Mouse (Mus musculus) heart, embryonic 14.5 days (tissue): ENCODE measurements around the gene Cradd. TPM values are rescaled to one million over a fixed set of nuclear protein-coding genes. Genes with fewer than 3 reads are reported as not detected.

Experiments
- ATAC-seq: fragments of 200-750 bp; cut with Nextera tagmentation; 2 replicates; pipeline ENCODE4 v1.8.0; 2017; ENCODE audit warnings: low read depth, moderate TSS enrichment; ENCODE audit not compliant: insufficient number of reproducible peaks, insufficient read depth, low FRiP score
- H3K27ac ChIP-seq, 2 experiments: fragments of 200-500 bp in 1 of 2; fragments of 300-500 bp in 1 of 2; sonication (generic) in 1 of 2; replicated peaks in 1 of 2; 2 replicates each; pipeline ENCODE4 v1.5.1; 2012 to 2014; ENCODE audit warnings: low read depth in 2 of 2, low read length in 2 of 2, control low read depth in 1 of 2, mild to moderate bottlenecking in 1 of 2, mixed read lengths in 1 of 2; ENCODE audit not compliant: control insufficient read depth in 1 of 2, insufficient read depth in 1 of 2
- H3K27me3 ChIP-seq: fragments of 300-500 bp; sonication (generic); 2 replicates; pipeline ENCODE4 v1.6.1; 2014; ENCODE audit warnings: mild to moderate bottlenecking, low read length, control low read depth; ENCODE audit not compliant: control insufficient read depth, insufficient read depth
- H3K36me3 ChIP-seq: fragments of 300-500 bp; sonication (generic); 2 replicates; pipeline ENCODE4 v1.6.1; 2014; ENCODE audit warnings: mild to moderate bottlenecking, control low read depth, low read length, mixed read lengths; ENCODE audit not compliant: control insufficient read depth, insufficient read depth
- H3K4me1 ChIP-seq, 2 experiments: fragments of 200-500 bp in 1 of 2; fragments of 300-500 bp in 1 of 2; sonication (generic) in 1 of 2; 2 replicates each; pipeline ENCODE4 v1.6.1; 2012 to 2014; ENCODE audit warnings: low read length in 2 of 2, control low read depth in 1 of 2, mixed read lengths in 1 of 2; ENCODE audit not compliant: control insufficient read depth in 2 of 2, insufficient read depth in 2 of 2
- H3K4me2 ChIP-seq: fragments of 300-500 bp; sonication (generic); 2 replicates; pipeline ENCODE4 v1.6.1; 2014; ENCODE audit warnings: mild to moderate bottlenecking, low read length
- H3K4me3 ChIP-seq, 2 experiments: fragments of 200-500 bp in 1 of 2; fragments of 300-500 bp in 1 of 2; sonication (generic) in 1 of 2; 2 replicates each; pipeline ENCODE4 v1.5.1; 2012 to 2014; ENCODE audit warnings: low read length in 2 of 2, mild to moderate bottlenecking in 2 of 2, control low read depth in 1 of 2, low read depth in 1 of 2, moderate library complexity in 1 of 2; ENCODE audit not compliant: control insufficient read depth in 1 of 2, insufficient read depth in 1 of 2
- H3K9ac ChIP-seq: fragments of 300-500 bp; sonication (generic); 2 replicates; pipeline ENCODE4 v1.6.1; 2014; ENCODE audit warnings: mild to moderate bottlenecking, low read length
- H3K9me3 ChIP-seq: fragments of 300-500 bp; sonication (generic); 2 replicates; pipeline ENCODE4 v1.6.1; 2016; ENCODE audit warnings: low read length, control low read depth; ENCODE audit not compliant: control insufficient read depth
- WGBS: fragments of 180-500 bp; shearing (Covaris S2); extraction: QIAGEN DNeasy Blood & Tissue Kit; methylation state at CpG from one replicate; pipeline ENCODE4 v1.1.7; 2014; 5-methylcytosine and 5-hydroxymethylcytosine counted together
- polyA plus RNA-seq: library from polyadenylated mRNA; unstranded; fragments of >200 nt; fragmentation: Nextera tagmentation; extraction: Ambion mirVana; gene quantifications from 2 replicates; pipeline ENCODE4 v1.2.1, GENCODE M21; 2014

Cradd gene
- polyA plus RNA-seq, 1 experiment from 2014 or later = 12.3 TPM

DNA sequence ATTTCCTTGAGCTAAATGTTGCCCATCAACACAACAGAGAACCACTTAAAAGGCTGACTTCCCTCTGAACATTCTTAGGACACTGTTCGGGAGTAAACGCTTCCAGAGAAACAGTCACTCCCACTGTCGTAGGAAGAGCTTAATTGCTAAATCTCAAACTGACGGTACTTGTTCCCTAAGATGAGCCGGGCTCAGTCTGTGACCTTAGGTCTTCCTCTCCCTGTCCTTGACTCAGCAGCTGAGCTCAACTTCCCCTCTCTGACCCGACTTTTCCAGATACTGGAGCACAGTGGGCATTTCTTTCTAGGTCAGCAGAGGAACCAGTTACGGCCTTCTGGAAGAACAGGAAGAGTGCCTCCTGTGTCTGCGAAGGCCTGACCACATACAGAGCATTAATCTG is 87.7 kb downstream of the Cradd start:
- no peak overlapping the region for H3K4me3 ChIP-seq
- H3K27me3 ChIP-seq = no peaks in the 10 kb centered on the region
- 31% methylated on average over 8 of the region's 8 CpGs for WGBS
- H3K9me3 ChIP-seq = no peaks in the 10 kb centered on the region
- no peaks in the 10 kb centered on the region for H3K36me3 ChIP-seq
- H3K27ac ChIP-seq = no peak overlapping the region
- H3K4me2 ChIP-seq = no peak overlapping the region
- H3K9ac ChIP-seq = no peak overlapping the region
- H3K4me1 ChIP-seq = peaks cover 18 to 36% of the 10 kb centered on the region in 2 experiments
- no peak for ATAC-seq

DNA sequence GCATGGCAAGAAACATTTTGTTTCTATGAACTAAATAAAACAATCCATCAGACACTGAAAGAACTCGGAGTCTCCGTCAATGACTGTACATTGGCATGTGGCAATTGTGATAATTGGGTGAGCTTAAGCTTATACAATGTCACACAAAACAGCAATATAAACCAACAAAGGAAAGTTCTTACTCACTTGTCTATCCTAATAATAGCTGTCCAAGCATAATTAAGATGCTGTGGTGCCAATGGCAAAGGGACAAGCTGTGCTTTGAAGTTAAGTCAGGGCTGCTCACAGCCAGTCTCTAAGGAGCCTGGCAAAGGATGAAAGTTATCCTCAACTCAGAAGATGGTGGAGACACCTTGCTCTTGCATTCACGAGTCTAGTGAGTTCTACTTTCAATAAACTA is 89.3 kb downstream of the Cradd start:
- WGBS = 72% methylated on average over 3 of the region's 3 CpGs
- Histone ChIP-seq H3K27me3 (no peaks in the 10 kb centered on the region), H3K9ac (no peak overlapping the region; the same call in 1 of the 2 replicates), H3K4me3 (no peak overlapping the region), H3K4me1 (peaks cover 18 to 36% of the 10 kb centered on the region in 2 experiments), H3K9me3 (no peaks in the 10 kb centered on the region), H3K4me2 (no peak overlapping the region), H3K36me3 (no peaks in the 10 kb centered on the region), H3K27ac (no peak overlapping the region)
- no peak for ATAC-seq

DNA sequence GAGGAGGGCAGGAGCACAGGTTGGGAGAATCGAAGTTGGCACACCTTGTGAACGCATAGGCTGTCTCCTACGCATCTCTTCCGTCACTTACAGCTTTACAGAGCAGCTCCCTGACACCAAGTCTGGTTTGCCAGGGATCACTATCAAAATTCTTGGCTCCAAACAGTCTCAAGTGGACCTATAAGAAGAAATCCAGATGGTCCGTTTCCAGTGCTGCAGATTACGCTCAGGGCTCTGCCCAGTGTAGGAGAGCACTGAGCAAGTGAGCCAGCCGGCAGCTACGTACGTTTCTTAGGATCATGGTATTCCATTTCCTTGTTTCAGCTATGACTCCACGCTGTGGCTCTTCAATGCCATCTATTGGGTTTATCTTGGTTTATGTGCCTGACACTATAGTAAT is 90.9 kb downstream of the Cradd start:
- no peak for ATAC-seq
- H3K9me3 ChIP-seq = no peaks in the 10 kb centered on the region
- H3K4me1 ChIP-seq = peaks cover 18 to 36% of the 10 kb centered on the region in 2 experiments
- peak overlapping the region; percentile 27; the same call in 1 of the 2 replicates for H3K4me2 ChIP-seq
- H3K27me3 ChIP-seq = no peaks in the 10 kb centered on the region
- no peaks in the 10 kb centered on the region for H3K36me3 ChIP-seq
- peak overlapping the region; percentile 49 to 67 for H3K27ac ChIP-seq
- 0 out of 2 replicates have a peak overlapping the region, but pooled peaks have one; percentile 27 for H3K9ac ChIP-seq
- WGBS = 48% methylated on average over 10 of the region's 10 CpGs
- no peak overlapping the region for H3K4me3 ChIP-seq

DNA sequence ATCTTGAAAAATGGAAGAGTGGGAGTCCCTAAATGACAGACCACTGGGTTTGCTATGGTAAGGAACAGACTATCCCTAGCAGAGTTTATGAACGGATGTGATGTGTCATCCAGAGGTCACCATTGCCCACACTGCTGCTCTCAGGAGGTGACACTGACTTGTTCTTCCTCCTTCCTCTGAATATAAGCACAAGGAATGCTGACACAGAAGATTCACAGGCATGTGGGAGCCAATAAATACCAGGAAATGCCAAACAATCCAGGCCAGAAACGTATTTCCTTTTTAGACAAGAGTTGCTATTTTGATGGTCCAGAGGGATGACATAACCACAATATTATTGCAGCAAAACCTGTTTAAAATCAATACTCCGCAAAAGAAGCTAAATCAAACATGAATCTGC is 91.4 kb downstream of the Cradd start:
- Histone ChIP-seq H3K36me3 (no peaks in the 10 kb centered on the region), H3K27ac (peak overlapping the region; percentile 49 to 67), H3K27me3 (no peaks in the 10 kb centered on the region), H3K4me1 (peaks cover 18 to 36% of the 10 kb centered on the region in 2 experiments), H3K9me3 (no peaks in the 10 kb centered on the region), H3K9ac (0 out of 2 replicates have a peak overlapping the region, but pooled peaks have one; percentile 27), H3K4me3 (no peak overlapping the region), H3K4me2 (peak overlapping the region; percentile 27; the same call in 1 of the 2 replicates)
- ATAC-seq = no peak
- WGBS = 41% methylated on average over 3 of the region's 3 CpGs

DNA sequence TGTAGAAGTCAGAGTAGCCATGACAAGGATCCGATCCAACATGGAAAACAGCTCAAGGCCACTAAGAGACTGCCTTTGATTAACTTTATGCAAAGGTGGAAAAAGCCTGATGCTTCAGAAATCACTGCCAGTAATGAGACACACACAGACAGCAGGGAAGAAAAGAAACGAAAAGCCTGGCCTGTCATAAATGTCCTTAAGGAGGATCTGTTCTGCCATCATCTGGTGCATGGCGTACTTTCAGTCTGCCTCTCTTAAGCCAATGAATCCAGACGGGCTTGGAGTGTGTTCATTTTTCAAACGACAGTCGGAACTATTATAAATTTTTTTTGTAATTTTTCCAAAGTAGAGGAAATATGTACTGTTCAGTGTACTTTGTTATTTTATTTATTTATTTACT is 95.7 kb downstream of the Cradd start:
- H3K4me3 ChIP-seq = no peak overlapping the region
- peaks cover 6 to 13% of the 10 kb centered on the region in 2 experiments; a peak in 3 of 4 replicates for H3K4me1 ChIP-seq
- no peak overlapping the region for H3K27ac ChIP-seq
- ATAC-seq = no peak
- 82% methylated on average over 6 of the region's 6 CpGs for WGBS
- no peak overlapping the region for H3K4me2 ChIP-seq
- H3K27me3 ChIP-seq = no peaks in the 10 kb centered on the region
- H3K9ac ChIP-seq = no peak overlapping the region
- H3K36me3 ChIP-seq = no peaks in the 10 kb centered on the region
- H3K9me3 ChIP-seq = no peaks in the 10 kb centered on the region

DNA sequence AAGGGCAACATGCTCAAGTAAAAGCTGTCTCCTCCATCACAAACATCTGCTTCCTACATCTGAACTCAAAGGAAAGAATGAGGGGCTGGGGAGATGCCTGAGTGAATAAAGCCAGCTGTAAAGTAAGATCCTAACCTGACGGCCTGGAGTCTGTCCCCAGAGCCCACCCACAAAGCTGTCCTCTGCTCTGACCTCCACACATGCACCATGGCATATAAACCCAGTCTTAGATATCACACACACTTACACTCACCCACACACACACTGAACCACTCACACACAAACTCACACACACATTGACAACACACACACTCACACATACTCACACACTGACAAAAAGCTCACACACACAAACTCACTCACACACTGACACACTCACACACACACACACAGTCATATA is 96.3 kb downstream of the Cradd start:
- Histone ChIP-seq H3K9ac (no peak overlapping the region), H3K27ac (no peak overlapping the region), H3K27me3 (no peaks in the 10 kb centered on the region), H3K9me3 (no peaks in the 10 kb centered on the region), H3K36me3 (no peaks in the 10 kb centered on the region), H3K4me1 (peaks cover 3 to 9% of the 10 kb centered on the region in 2 experiments; a peak in 2 of 4 replicates), H3K4me3 (no peak overlapping the region), H3K4me2 (no peak overlapping the region)
- WGBS = 50% methylated on average over 1 of the region's 1 CpGs
- ATAC-seq = no peak

DNA sequence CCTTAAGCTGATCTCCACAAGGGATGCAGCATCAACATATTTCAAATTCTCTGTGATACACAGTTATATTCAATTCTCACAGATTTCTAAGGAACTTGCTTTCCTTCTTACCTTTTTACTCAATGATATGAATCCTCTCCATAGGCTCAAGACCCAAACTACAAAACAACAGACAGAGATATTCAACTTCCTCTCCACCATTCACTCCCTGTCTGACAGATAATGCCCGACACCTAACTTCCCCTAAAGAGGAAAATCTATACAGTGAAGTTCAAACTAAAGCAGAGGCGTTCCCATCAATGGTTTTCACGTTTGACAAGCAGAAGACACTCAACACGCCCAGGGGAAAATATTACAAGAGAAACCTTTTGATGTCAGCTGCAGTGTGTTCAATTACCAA is 97.2 kb downstream of the Cradd start:
- ATAC-seq = no peak
- no peak overlapping the region for H3K27ac ChIP-seq
- 59% methylated on average over 4 of the region's 4 CpGs for WGBS
- H3K36me3 ChIP-seq = no peaks in the 10 kb centered on the region
- no peak overlapping the region for H3K9ac ChIP-seq
- no peak overlapping the region for H3K4me3 ChIP-seq
- H3K9me3 ChIP-seq = no peaks in the 10 kb centered on the region
- H3K4me1 ChIP-seq = peaks cover 7% of the 10 kb centered on the region in 2 experiments
- no peak overlapping the region for H3K4me2 ChIP-seq
- no peaks in the 10 kb centered on the region for H3K27me3 ChIP-seq

DNA sequence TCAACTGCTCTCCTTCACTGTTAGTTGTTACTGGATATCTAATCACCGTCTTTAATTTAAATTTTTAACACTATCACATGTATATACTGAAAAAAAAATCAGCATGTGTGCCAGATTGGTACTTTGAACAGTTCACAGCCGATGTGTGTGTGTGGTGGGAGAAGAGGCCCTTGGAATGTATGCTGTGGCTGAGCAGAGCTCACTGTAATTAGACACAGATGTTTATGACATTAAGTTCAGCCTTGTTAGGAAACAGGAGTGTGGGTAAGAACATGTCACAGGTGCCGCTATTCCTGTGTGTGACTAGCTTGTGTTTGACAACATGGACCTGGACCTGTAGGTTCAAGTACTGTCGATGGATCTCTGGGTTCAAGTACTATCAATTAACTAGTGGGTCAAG is 98.9 kb downstream of the Cradd start:
- 87% methylated on average over 4 of the region's 4 CpGs for WGBS
- Histone ChIP-seq H3K27me3 (no peaks in the 10 kb centered on the region), H3K4me2 (no peak overlapping the region), H3K9me3 (no peaks in the 10 kb centered on the region), H3K9ac (no peak overlapping the region), H3K27ac (no peak overlapping the region), H3K36me3 (no peaks in the 10 kb centered on the region), H3K4me3 (no peak overlapping the region), H3K4me1 (peaks cover 10 to 12% of the 10 kb centered on the region in 2 experiments)
- ATAC-seq = no peak
